Mouse (Mus musculus): ENCODE measurements around the gene Faf2. TPM values are rescaled to one million over a fixed set of nuclear protein-coding genes. Genes with fewer than 3 reads are reported as not detected.

The Faf2 gene
- polyA plus RNA-seq, 1 experiment from 2014 or later = 82.9 TPM

DNA sequence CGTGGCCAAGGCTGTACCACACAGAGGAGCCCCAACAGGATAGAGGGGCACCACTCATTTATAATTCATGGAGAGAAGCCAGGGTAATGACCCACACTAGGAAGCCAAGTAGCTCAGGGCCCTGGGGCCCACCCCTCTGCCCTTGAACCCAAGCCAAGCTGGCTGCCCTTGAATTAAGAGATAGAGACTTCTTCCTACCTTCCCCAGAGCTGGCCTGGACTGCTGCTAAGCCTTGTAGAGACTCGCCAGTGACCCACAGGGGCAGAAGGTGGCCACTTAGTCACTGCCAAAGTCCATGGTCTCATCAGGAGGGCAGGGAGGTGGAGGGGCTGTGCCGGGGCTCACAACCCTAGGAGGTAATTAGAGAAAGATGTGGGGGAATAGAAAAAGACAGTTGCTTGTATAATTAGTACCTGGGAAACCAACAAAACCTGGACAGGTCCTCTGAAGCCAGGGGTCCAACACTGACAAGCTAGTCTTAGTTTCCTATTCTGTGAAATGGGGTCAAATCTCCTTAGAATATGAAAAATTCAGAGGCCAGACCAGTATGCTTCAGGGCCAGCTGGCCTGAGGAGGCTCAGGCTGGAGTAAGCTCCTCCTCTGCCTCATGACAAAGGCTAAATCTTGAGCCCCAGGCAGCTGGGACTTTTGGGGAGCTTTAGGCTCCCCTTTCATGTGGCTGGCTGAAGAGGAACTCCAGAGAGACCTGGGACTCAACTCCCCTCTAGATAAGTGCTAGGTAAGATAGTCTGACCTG lies 62.7 kb downstream of the Faf2 start:
- Histone ChIP-seq H3K9ac (no peak overlapping the region), H3K4me3 (no peak overlapping the region), H3K27ac (no peak overlapping the region), H3K27me3 (no peaks in the 10 kb centered on the region), H3K36me3 (peaks cover 49% of the 10 kb centered on the region), H3K4me2 (no peak overlapping the region), H3K9me3 (no peaks in the 10 kb centered on the region), H3K4me1 (peaks cover 29% of the 10 kb centered on the region)
- no peak for ATAC-seq (ENCODE audit: borderline replicate concordance, extremely low read depth, low FRiP score, low TSS enrichment)
- 71% methylated on average over 3 of the region's 3 CpGs for WGBS

DNA sequence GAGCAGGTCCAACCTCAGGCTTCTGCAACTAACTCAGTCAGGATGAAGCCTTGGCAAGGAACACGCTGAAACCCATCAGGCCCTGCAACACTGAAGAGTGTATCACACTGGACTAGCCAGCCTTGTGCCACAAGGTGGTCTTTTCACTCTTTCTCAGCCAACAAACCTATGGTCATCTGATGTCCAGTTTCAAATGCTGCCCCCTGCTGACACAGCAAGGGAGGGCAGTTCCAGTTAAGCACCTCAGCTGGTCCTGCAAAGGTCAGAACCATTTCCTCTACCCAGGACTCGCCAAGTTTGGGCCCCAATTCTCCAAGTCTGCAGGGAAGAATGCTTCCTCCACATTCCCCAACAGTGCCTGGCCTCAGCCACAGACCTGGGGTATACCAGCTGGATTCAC lies 63.6 kb downstream of the Faf2 start:
- ATAC-seq (ENCODE audit: borderline replicate concordance, extremely low read depth, low FRiP score, low TSS enrichment) = no peak
- H3K4me1 ChIP-seq = peaks cover 29% of the 10 kb centered on the region
- H3K4me3 ChIP-seq = peak overlapping the region; percentile 92; the same call in 1 of the 2 replicates
- 41% methylated on average over 2 of the region's 2 CpGs for WGBS
- peak overlapping the region; percentile 84 for H3K4me2 ChIP-seq
- no peaks in the 10 kb centered on the region for H3K27me3 ChIP-seq
- H3K27ac ChIP-seq = no peak overlapping the region
- H3K36me3 ChIP-seq = peaks cover 42% of the 10 kb centered on the region
- H3K9me3 ChIP-seq = no peaks in the 10 kb centered on the region
- peak overlapping the region; percentile 97; the same call in 1 of the 2 replicates for H3K9ac ChIP-seq

DNA sequence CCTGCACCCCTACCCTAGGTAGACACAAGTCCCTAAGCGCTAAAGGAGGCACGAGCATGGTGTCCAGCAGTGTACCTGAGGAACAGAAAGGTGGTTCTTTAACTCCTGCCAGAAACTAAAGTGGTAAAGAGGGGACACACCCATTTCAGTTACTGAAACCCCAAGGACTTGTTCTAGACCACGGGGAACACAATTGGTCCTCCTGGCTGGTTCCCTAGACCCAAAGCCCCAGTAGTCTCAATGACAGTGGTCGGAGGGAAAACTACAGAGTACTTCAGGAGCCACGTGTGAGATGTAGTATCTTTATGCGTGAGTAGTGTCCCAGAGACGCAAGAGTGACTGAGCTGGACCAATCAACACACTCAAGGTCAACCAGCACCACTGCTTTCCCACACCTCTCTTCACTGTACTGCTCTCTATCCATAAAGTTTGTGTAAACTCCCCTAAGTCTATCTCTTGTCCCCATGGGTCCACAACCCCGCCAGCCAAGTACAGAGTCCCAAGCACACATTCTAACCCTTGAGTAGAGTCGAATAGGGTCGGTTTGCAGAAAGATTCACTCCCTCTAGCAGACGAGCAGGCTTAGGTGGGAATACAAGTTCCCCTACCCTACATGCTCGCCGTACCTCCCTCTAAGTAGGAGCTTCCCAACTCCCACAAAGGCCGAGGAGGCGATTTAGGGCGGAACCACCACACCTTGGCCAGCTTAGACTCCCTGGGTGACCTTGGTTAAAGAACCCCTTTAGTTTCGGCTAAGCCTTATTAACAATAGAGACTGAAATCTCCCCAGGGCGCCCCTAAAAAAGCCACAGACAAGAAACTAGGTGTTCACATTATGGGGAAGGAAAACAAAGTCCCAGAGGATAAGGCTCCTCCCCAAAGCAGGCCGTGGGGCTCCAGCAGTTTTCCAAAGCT lies 64.8 kb downstream of the Faf2 start:
- 3% methylated on average over 19 of the region's 19 CpGs for WGBS
- Histone ChIP-seq H3K4me2 (peak overlapping the region; percentile 84), H3K9ac (peak overlapping the region; percentile 97), H3K36me3 (peaks cover 31% of the 10 kb centered on the region), H3K4me1 (peaks cover 37% of the 10 kb centered on the region), H3K9me3 (no peaks in the 10 kb centered on the region), H3K27me3 (no peaks in the 10 kb centered on the region), H3K4me3 (peak overlapping the region; percentile 92), H3K27ac (peak overlapping the region; percentile 97)
- ATAC-seq (ENCODE audit: borderline replicate concordance, extremely low read depth, low FRiP score, low TSS enrichment) = no peak

DNA sequence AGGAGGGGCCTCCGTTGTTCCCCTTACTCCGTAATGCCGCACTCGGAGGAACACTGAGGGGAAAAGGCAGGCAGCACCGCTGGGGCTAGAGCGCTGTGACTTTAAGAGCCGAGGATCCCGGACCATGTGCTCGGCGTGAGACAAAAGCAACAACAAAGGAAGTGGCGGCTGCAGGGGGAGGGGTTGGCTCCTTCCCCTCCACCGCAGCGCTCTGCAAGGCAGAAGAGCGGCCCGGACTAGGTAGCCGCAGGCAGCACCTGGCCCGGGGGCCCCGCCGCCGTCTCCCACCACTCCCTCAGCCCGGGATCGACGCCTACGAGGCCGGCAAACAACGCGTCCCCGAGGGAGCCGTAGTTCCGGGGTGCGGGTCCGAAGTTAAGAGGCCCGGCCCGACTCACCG lies 65.5 kb downstream of the Faf2 start:
- H3K4me1 ChIP-seq = peaks cover 44% of the 10 kb centered on the region
- H3K9me3 ChIP-seq = no peaks in the 10 kb centered on the region
- peaks cover 24% of the 10 kb centered on the region for H3K36me3 ChIP-seq
- H3K27ac ChIP-seq = peak overlapping the region; percentile 97
- H3K9ac ChIP-seq = peak overlapping the region; percentile 97
- peak overlapping the region; percentile 84 for H3K4me2 ChIP-seq
- H3K4me3 ChIP-seq = peak overlapping the region; percentile 92
- under 1% methylated on average over 34 of the region's 35 CpGs for WGBS
- ATAC-seq (ENCODE audit: borderline replicate concordance, extremely low read depth, low FRiP score, low TSS enrichment) = peak; percentile 56
- no peaks in the 10 kb centered on the region for H3K27me3 ChIP-seq

DNA sequence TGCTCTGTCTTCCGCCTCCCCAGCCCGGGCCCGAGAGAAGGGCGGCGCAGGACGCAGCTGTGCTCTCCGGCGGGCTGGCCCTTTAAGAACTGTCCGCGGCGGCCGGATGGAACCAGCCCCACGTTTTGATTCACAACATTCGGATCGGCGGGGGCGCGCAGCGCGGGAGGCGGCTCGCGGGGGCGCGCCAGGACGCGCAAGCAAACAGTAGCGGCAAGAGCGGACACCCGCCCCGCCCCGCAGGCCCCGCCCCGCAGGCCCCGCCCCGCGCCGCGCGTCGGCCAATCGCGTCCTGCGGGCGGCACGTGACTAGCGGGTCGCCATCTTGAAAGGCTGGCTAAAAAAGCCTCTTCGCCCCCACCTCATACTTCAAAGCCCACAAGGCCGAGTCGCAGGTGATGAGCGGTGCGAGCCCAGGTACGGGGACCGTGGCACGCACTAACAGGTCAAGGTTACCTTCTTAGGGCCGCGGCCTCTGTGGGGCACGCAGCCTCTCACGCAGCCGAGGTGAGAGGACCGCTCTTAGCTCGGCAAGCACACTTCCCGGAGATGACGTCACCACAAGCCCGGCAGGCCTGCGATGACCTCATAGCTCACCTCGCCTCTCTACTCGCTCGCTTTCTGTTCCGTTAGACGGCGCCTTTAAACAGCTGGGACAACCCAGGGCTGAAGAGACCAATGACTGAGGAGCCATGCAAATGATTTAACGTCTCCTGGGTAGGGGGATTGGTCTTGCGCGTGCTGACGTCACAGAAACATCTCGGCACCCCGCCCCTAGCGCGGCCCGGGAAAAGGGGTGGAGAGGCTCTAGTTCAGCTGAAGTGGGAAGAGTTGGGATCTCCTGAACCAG lies 66.2 kb downstream of the Faf2 start:
- no peaks in the 10 kb centered on the region for H3K9me3 ChIP-seq
- WGBS = under 1% methylated on average over 66 of the region's 82 CpGs
- peaks cover 51% of the 10 kb centered on the region for H3K4me1 ChIP-seq
- H3K9ac ChIP-seq = peak overlapping the region; percentile 97
- H3K4me3 ChIP-seq = peak overlapping the region; percentile 92
- no peaks in the 10 kb centered on the region for H3K27me3 ChIP-seq
- H3K27ac ChIP-seq = peak overlapping the region; percentile 97
- H3K4me2 ChIP-seq = peak overlapping the region; percentile 84
- peak; percentile 90 for ATAC-seq (ENCODE audit: borderline replicate concordance, extremely low read depth, low FRiP score, low TSS enrichment)
- H3K36me3 ChIP-seq = peaks cover 17% of the 10 kb centered on the region

DNA sequence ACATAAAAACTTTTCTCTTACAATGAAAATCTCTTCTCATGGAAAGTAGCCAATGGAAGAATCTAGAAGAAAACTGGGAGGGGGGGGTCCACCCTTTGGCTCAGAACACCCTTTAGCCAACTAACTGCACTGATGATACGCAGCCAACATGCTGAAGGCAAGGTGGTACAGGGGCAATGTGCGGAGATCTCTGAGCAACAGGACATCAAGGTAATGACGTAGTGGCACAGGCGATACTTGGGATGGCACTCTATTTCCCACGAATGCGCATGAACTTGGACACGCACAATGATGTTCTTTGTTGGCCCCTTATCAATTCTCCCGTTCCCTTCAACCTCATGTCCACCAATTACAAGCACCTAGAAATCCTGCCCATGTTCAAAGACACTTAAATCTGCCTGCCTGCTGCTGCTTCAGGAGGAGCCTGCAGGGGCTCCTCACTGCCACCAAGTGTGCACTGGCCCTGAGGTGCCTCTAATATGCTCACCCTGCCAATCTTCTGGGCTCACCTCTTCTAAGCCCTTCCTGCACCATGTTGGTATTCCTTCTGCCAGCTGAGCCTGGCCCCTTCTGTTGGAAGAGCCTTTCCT lies 68.7 kb downstream of the Faf2 start:
- peaks cover 55% of the 10 kb centered on the region for H3K4me1 ChIP-seq

DNA sequence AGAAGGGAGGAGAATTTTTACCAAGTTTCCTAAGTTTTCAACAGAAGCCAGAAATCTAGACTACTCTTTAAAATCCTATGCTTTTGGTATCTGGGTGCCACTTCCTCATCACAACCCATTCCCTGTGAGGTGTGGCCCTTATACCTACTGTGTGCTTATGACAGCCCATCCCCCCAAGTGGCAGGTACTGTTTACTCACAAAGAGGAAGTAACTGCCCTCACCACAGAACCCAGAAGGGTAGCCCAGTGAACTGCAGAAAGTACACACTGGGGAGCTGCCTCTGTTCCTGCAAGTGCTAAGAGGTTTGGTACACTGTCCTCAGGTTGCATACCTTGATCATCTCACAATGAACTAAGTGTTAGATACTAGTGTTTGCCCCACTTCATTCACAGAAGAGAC lies 70.2 kb downstream of the Faf2 start:
- H3K9me3 ChIP-seq = no peaks in the 10 kb centered on the region
- H3K36me3 ChIP-seq = no peaks in the 10 kb centered on the region
- peak overlapping the region; percentile 89; the same call in 1 of the 2 replicates for H3K4me2 ChIP-seq
- H3K27me3 ChIP-seq = no peaks in the 10 kb centered on the region
- H3K27ac ChIP-seq = no peak overlapping the region
- peaks cover 40% of the 10 kb centered on the region for H3K4me1 ChIP-seq
- H3K4me3 ChIP-seq = peak overlapping the region; percentile 96
- H3K9ac ChIP-seq = peak overlapping the region; percentile 96; the same call in 1 of the 2 replicates
- no peak for ATAC-seq (ENCODE audit: borderline replicate concordance, extremely low read depth, low FRiP score, low TSS enrichment)

More for the DNA sequence above, 68.7 kb downstream of the Faf2 start:
- H3K4me2 ChIP-seq = no peak overlapping the region
- no peak overlapping the region for H3K4me3 ChIP-seq
- H3K9ac ChIP-seq = no peak overlapping the region
- ATAC-seq (ENCODE audit: borderline replicate concordance, extremely low read depth, low FRiP score, low TSS enrichment) = no peak
- no peaks in the 10 kb centered on the region for H3K36me3 ChIP-seq
- WGBS = 89% methylated on average over 8 of the region's 8 CpGs
- H3K27me3 ChIP-seq = no peaks in the 10 kb centered on the region
- H3K9me3 ChIP-seq = no peaks in the 10 kb centered on the region
- no peak overlapping the region for H3K27ac ChIP-seq

DNA sequence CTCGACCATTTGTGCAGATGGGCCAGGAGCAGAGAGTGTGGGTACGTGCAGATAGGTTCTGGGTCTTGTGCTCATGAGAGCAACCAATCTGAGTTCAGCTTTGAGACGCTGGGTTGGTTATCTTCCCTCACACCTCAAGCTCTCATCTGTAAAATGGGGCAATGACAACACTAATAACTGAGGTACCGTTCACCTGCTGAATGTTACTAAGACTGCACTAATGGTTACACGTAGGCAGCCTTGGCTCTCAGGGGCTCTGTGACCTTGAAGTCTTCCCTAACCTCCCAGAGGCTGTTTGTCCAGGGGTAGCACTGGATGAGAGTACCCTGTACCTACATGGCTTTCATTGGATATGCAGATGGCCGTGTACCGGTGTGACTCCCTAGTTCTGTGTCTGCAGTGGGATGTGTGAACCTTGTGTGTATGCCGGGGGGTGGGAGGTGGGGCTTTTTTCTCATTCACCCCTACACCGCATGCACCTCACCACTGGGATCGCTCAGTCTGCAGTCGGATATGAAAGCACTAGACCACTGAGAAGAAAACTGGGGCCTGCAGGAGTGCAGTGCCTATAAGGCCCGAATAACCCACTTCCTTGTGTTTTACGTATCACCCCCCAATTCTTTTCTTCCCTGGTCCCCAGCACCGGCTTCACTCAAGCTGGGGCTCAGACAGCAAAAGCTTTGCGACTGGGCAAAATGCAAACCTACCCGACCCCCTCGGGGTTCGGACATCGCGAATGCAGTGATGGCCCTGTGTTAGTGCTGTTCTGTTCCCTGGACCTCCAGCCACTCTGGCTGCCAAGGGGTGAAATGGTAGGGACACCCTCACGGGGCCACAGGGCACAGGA lies 71.3 kb downstream of the Faf2 start:
- peak overlapping the region; percentile 89 for H3K4me2 ChIP-seq
- no peaks in the 10 kb centered on the region for H3K9me3 ChIP-seq
- 8% methylated on average over 21 of the region's 21 CpGs for WGBS
- H3K27me3 ChIP-seq = no peaks in the 10 kb centered on the region
- no peaks in the 10 kb centered on the region for H3K36me3 ChIP-seq
- peaks cover 40% of the 10 kb centered on the region for H3K4me1 ChIP-seq
- peak overlapping the region; percentile 96 for H3K4me3 ChIP-seq
- no peak for ATAC-seq (ENCODE audit: borderline replicate concordance, extremely low read depth, low FRiP score, low TSS enrichment)
- peak overlapping the region; percentile 96 for H3K9ac ChIP-seq
- H3K27ac ChIP-seq = peak overlapping the region; percentile 93

DNA sequence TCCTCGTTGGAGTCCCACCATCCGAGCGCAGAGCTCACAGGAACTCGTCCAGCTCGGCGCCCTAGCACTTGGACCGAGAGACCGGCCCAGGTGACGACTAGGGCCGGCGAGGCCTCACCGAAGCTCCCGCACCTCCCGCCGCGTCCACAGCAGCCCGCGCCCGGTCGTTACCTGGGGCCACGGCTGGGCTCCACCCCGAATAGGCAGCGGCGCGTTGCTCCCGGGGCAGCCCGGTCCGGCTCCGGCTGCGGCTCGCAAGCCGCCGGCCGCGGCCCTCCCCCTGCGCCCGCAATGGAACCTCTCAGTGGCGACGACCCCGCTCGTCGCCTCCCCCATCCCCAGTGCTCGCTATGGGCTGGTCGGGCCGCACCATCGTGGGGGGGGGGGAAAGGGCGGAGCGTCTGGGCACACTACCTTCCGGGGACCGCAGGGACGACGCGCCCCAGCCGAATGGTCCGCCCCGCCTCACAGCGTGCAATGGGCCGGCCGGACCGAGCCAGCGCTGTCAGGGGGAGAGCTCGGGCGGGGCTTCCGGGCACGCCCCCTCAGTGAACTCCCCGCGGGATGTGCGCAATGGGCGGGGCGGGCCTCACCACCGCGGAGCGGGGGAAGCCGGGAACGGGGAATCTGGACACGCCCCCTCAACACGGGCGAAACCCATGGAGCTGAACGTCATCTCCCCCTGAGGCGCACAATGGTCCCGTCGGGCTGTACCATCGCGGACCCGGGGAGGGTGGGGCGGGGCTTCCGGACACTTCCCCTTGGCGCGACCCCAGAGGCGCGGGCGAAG lies 72.2 kb downstream of the Faf2 start, which contains the start of gene Rnf44:
Gene Rnf44, minus strand, starts transcription at position 350 of the 790 bp plus-strand sequence.
- H3K9me3 ChIP-seq = no peaks in the 10 kb centered on the region
- H3K27me3 ChIP-seq = no peaks in the 10 kb centered on the region
- peak; percentile 99 for ATAC-seq (ENCODE audit: borderline replicate concordance, extremely low read depth, low FRiP score, low TSS enrichment)
- peak within 1 kb of the TSS; percentile 93 for H3K27ac ChIP-seq
- H3K4me3 ChIP-seq = peak within 1 kb of the TSS; percentile 96
- under 1% methylated on average over 70 of the region's 92 CpGs for WGBS
- H3K36me3 ChIP-seq = no peaks in the 10 kb centered on the region
- H3K9ac ChIP-seq = peak within 1 kb of the TSS; percentile 96
- H3K4me2 ChIP-seq = peak within 1 kb of the TSS; percentile 89
- H3K4me1 ChIP-seq = peaks cover 35% of the 10 kb centered on the region
